Comparison of ENCODE assay signal across 8 mouse cellular contexts in genomic region chr4:155653451-155654182, GRCm38 (mm10). TPM values are rescaled to one million over a fixed set of nuclear protein-coding genes. Genes with fewer than 3 reads are reported as not detected.
DNase-seq lines count a peak whose midpoint lies in the region; ATAC-seq and TF ChIP-seq lines count a peak whose summit lies in the region.

No protein-coding gene starts in this region.

- peak overlapping the region; percentile 48 for H3K4me3 ChIP-seq in lung, embryonic 14.5 days (ENCODE audit: low read depth, low read length)
- H3K4me3 ChIP-seq in heart, embryonic 10.5 days, result peak overlapping the region; percentile 72
- peak overlapping the region; percentile 53 for H3K4me3 ChIP-seq in kidney, embryonic 16.5 days (ENCODE audit: low read length)
- H3K4me3 ChIP-seq in midbrain, embryonic 11.5 days (ENCODE audit: low read depth, low read length), result peak overlapping the region; percentile 34

- peak overlapping the region; percentile 91 for H3K4me2 ChIP-seq in lung, embryonic 14.5 days
- H3K4me2 ChIP-seq in kidney, embryonic 16.5 days (replicated peaks; ENCODE audit: low read depth, low read length), result peak overlapping the region; percentile 71
- peak overlapping the region; percentile 72 for H3K4me2 ChIP-seq in midbrain, embryonic 11.5 days

- peak overlapping the region; percentile 60; the same call in 1 of the 2 replicates for H3K27ac ChIP-seq in lung, embryonic 14.5 days (ENCODE audit: low read depth)
- peak overlapping the region; percentile 89 for H3K27ac ChIP-seq in heart, embryonic 10.5 days
- peak overlapping the region; percentile 86 for H3K27ac ChIP-seq in kidney, embryonic 16.5 days (ENCODE audit: low read length)
- H3K27ac ChIP-seq in midbrain, embryonic 11.5 days (ENCODE audit: low read depth, low read length), result no peak overlapping the region

- H3K9ac ChIP-seq in lung, embryonic 14.5 days, result peak overlapping the region; percentile 63
- peak overlapping the region; percentile 73 for H3K9ac ChIP-seq in kidney, embryonic 16.5 days (replicated peaks; ENCODE audit: low read length)
- peak overlapping the region; percentile 60 for H3K9ac ChIP-seq in midbrain, embryonic 11.5 days (ENCODE audit: low read length)

- intact Hi-C loops in left cerebral cortex, postnatal 10 days (cut with DNase I), result no loop called here

- H3K36me3 ChIP-seq in lung, embryonic 14.5 days (ENCODE audit: insufficient read depth), result peaks cover 38% of the 10 kb centered on the region
- peaks cover 56% of the 10 kb centered on the region for H3K36me3 ChIP-seq in heart, embryonic 10.5 days
- H3K36me3 ChIP-seq in kidney, embryonic 16.5 days (ENCODE audit: insufficient read depth, low read length), result peaks cover 28% of the 10 kb centered on the region
- peaks cover 20% of the 10 kb centered on the region for H3K36me3 ChIP-seq in midbrain, embryonic 11.5 days (ENCODE audit: control insufficient read depth, insufficient read depth, low read length)

- peak; percentile 51 for TF ChIP-seq CTCF in lung, embryonic 14.5 days (IDR thresholded peaks at IDR 0.05; ENCODE audit: low read depth)

- H3K9me3 ChIP-seq in lung, embryonic 14.5 days (ENCODE audit: low read depth, low read length), result no peaks in the 10 kb centered on the region
- no peaks in the 10 kb centered on the region for H3K9me3 ChIP-seq in heart, embryonic 10.5 days
- no peaks in the 10 kb centered on the region for H3K9me3 ChIP-seq in kidney, embryonic 16.5 days (ENCODE audit: low read length)
- no peaks in the 10 kb centered on the region for H3K9me3 ChIP-seq in midbrain, embryonic 11.5 days (ENCODE audit: control insufficient read depth, low read length)

- peaks cover 18% of the 10 kb centered on the region; the same call in 1 of the 2 replicates for H3K27me3 ChIP-seq in lung, embryonic 14.5 days (ENCODE audit: insufficient read depth, low read length)
- H3K27me3 ChIP-seq in heart, embryonic 10.5 days (ENCODE audit: insufficient read depth, poor library complexity, severe bottlenecking), result peaks cover 65% of the 10 kb centered on the region
- peaks cover 15% of the 10 kb centered on the region for H3K27me3 ChIP-seq in kidney, embryonic 16.5 days (ENCODE audit: insufficient read depth, low read length)
- H3K27me3 ChIP-seq in midbrain, embryonic 11.5 days (ENCODE audit: control insufficient read depth, insufficient read depth, low read length), result peaks cover 55% of the 10 kb centered on the region

- DNase-seq in lung, embryonic 14.5 days, result peak; percentile 74
- no peak for DNase-seq in lung, postnatal 25 days (ENCODE audit: low spot score)
- peak; percentile 65 for DNase-seq in cerebellum, adult 8-10 months
- no peak for DNase-seq in heart, embryonic 10.5 days (ENCODE audit: low spot score)
- peak; percentile 95 for DNase-seq in midbrain, embryonic 11.5 days (ENCODE audit: low spot score, missing footprints)
- no peak for DNase-seq in left cerebral cortex, postnatal 10 days (ENCODE audit: extremely low spot score in 1 of 2, low spot score in 2 of 2)
- no peak for DNase-seq in natural killer cell, adult 2 months (ENCODE audit: low spot score in 2 of 2)

- ATAC-seq in lung, embryonic 14.5 days (ENCODE audit: insufficient read depth), result peak; percentile 29
- peak; percentile 13 for ATAC-seq in kidney, embryonic 16.5 days (ENCODE audit: low FRiP score, low TSS enrichment)
- ATAC-seq in midbrain, embryonic 11.5 days (ENCODE audit: low FRiP score), result peak; percentile 43

- peaks cover 12% of the 10 kb centered on the region; the same call in 1 of the 2 replicates for H3K4me1 ChIP-seq in lung, embryonic 14.5 days (ENCODE audit: insufficient read depth)
- H3K4me1 ChIP-seq in heart, embryonic 10.5 days, result peaks cover 54% of the 10 kb centered on the region
- H3K4me1 ChIP-seq in kidney, embryonic 16.5 days (ENCODE audit: insufficient read depth, low read length), result peaks cover 43% of the 10 kb centered on the region
- H3K4me1 ChIP-seq in midbrain, embryonic 11.5 days (ENCODE audit: control insufficient read depth, insufficient read depth, low read length), result peaks cover 23% of the 10 kb centered on the region

- 3% methylated on average over 31 of the region's 31 CpGs for WGBS in lung, embryonic 14.5 days
- 1% methylated on average over 31 of the region's 31 CpGs for WGBS in heart, embryonic 10.5 days
- WGBS in kidney, embryonic 16.5 days, result 2% methylated on average over 31 of the region's 31 CpGs
- under 1% methylated on average over 31 of the region's 31 CpGs for WGBS in midbrain, embryonic 11.5 days

RNA-seq across cellular contexts. Expression of gene Mmp23, which starts 0.4 kb away (rescaled TPM):
- 34.8 and 38.7 TPM in 2 replicates for polyA plus RNA-seq in lung, embryonic 14.5 days (2014; fragmentation: Nextera tagmentation; extraction: Ambion mirVana)
- 34.6 and 39.8 TPM in 2 replicates for polyA plus RNA-seq in heart, embryonic 10.5 days (2016; fragmentation: Nextera tagmentation; extraction: Ambion mirVana)
- 70.4 and 71.7 TPM in 2 replicates for polyA plus RNA-seq in kidney, embryonic 16.5 days (2015; fragmentation: Nextera tagmentation; extraction: Ambion mirVana)
- polyA plus RNA-seq in midbrain, embryonic 11.5 days (2014; fragmentation: Nextera tagmentation; extraction: Ambion mirVana), result 2.5 and 4.1 TPM in 2 replicates
- 1 to 10 TPM; 2.1 to 2.2 TPM for total RNA-seq in left cerebral cortex, postnatal 10 days (2021)

RNA-seq across cellular contexts. Expression of gene Gm10563, which starts 8.4 kb away (rescaled TPM):
- not detected in 2 replicates for polyA plus RNA-seq in lung, embryonic 14.5 days (2014; fragmentation: Nextera tagmentation; extraction: Ambion mirVana)
- not detected in 2 replicates for polyA plus RNA-seq in heart, embryonic 10.5 days (2016; fragmentation: Nextera tagmentation; extraction: Ambion mirVana)
- not detected in 2 replicates for polyA plus RNA-seq in kidney, embryonic 16.5 days (2015; fragmentation: Nextera tagmentation; extraction: Ambion mirVana)
- polyA plus RNA-seq in midbrain, embryonic 11.5 days (2014; fragmentation: Nextera tagmentation; extraction: Ambion mirVana), result not detected in 2 replicates
- not detected for total RNA-seq in left cerebral cortex, postnatal 10 days (2021)

RNA-seq across cellular contexts. Expression of gene Mib2, which starts 15.4 kb away (rescaled TPM):
- polyA plus RNA-seq in lung, embryonic 14.5 days (2014; fragmentation: Nextera tagmentation; extraction: Ambion mirVana), result 22.4 and 24.8 TPM in 2 replicates
- polyA plus RNA-seq in heart, embryonic 10.5 days (2016; fragmentation: Nextera tagmentation; extraction: Ambion mirVana), result 15.4 and 16.8 TPM in 2 replicates
- polyA plus RNA-seq in kidney, embryonic 16.5 days (2015; fragmentation: Nextera tagmentation; extraction: Ambion mirVana), result 31.9 and 34.1 TPM in 2 replicates
- 11.8 and 12.8 TPM in 2 replicates for polyA plus RNA-seq in midbrain, embryonic 11.5 days (2014; fragmentation: Nextera tagmentation; extraction: Ambion mirVana)
- 100 to 1,000 TPM in 1 of 2 experiments, 10 to 100 TPM in 1; 98.4 to 100 TPM for total RNA-seq in left cerebral cortex, postnatal 10 days (2021)

RNA-seq across cellular contexts. Expression of gene Cdk11b, which starts 29.0 kb away (rescaled TPM):
- 56.3 and 58.7 TPM in 2 replicates for polyA plus RNA-seq in lung, embryonic 14.5 days (2014; fragmentation: Nextera tagmentation; extraction: Ambion mirVana)
- 48.6 and 60.2 TPM in 2 replicates for polyA plus RNA-seq in heart, embryonic 10.5 days (2016; fragmentation: Nextera tagmentation; extraction: Ambion mirVana)
- polyA plus RNA-seq in kidney, embryonic 16.5 days (2015; fragmentation: Nextera tagmentation; extraction: Ambion mirVana), result 56.6 and 65.6 TPM in 2 replicates
- 72.9 and 83.6 TPM in 2 replicates for polyA plus RNA-seq in midbrain, embryonic 11.5 days (2014; fragmentation: Nextera tagmentation; extraction: Ambion mirVana)
- 10 to 100 TPM; 42.0 to 51.4 TPM for total RNA-seq in left cerebral cortex, postnatal 10 days (2021)

RNA-seq across cellular contexts. Expression of gene Fndc10, which starts 40.5 kb away (rescaled TPM):
- polyA plus RNA-seq in lung, embryonic 14.5 days (2014; fragmentation: Nextera tagmentation; extraction: Ambion mirVana), result 2.5 and 2.7 TPM in 2 replicates
- polyA plus RNA-seq in heart, embryonic 10.5 days (2016; fragmentation: Nextera tagmentation; extraction: Ambion mirVana), result 0.78 and 1.7 TPM in 2 replicates
- polyA plus RNA-seq in kidney, embryonic 16.5 days (2015; fragmentation: Nextera tagmentation; extraction: Ambion mirVana), result 2.5 and 2.8 TPM in 2 replicates
- 1.3 and 1.5 TPM in 2 replicates for polyA plus RNA-seq in midbrain, embryonic 11.5 days (2014; fragmentation: Nextera tagmentation; extraction: Ambion mirVana)
- total RNA-seq in left cerebral cortex, postnatal 10 days (2021), result 10 to 100 TPM; 20.2 to 22.2 TPM

Comparison
In these comparisons a context has a peak if more than half of its experiments do, and no peak if none do; other contexts are left out.
1. DNase-seq: peak in lung, embryonic 14.5 days (single experiment), cerebellum, adult 8-10 months (single experiment) and midbrain, embryonic 11.5 days (single experiment); none in lung, postnatal 25 days (single experiment), heart, embryonic 10.5 days (single experiment), left cerebral cortex, postnatal 10 days (0 of 2) and natural killer cell, adult 2 months (0 of 2).
2. Peak in every context shown above with its lines, with median percentiles within 50 percentile points of each other: ATAC-seq, H3K4me2 ChIP-seq, H3K4me3 ChIP-seq and H3K9ac ChIP-seq.